Mouse (Mus musculus) intestine, postnatal 0 days (tissue): Measurements from ENCODE around the gene Unc79. TPM values are rescaled to one million over a fixed set of nuclear protein-coding genes. Genes with fewer than 3 reads are reported as not detected.
A peak's percentile ranks its signal among the peaks of the same experiment; 100 is the strongest.

Experiments used
- ATAC-seq: fragments of 200-750 bp; cut with Nextera tagmentation; 2 replicates; pipeline ENCODE4 v1.8.0; 2017; ENCODE audit warnings: mild to moderate bottlenecking, moderate TSS enrichment, moderate library complexity
- H3K27ac ChIP-seq: fragments of 300-500 bp; sonication (generic); 2 replicates; pipeline ENCODE4 v1.5.1; 2014; ENCODE audit warnings: mild to moderate bottlenecking, low read depth, low read length, moderate library complexity
- H3K27me3 ChIP-seq: fragments of 300-500 bp; sonication (generic); replicated peaks from 2 replicates; pipeline ENCODE4 v1.6.1; 2014; ENCODE audit warnings: low read length, mixed read lengths; ENCODE audit not compliant: control insufficient read depth, insufficient read depth
- H3K36me3 ChIP-seq: fragments of 300-500 bp; sonication (generic); 2 replicates; pipeline ENCODE4 v1.6.1; 2014; ENCODE audit warnings: mild to moderate bottlenecking, moderate library complexity; ENCODE audit not compliant: control insufficient read depth, insufficient read depth
- H3K4me1 ChIP-seq: fragments of 300-500 bp; sonication (generic); replicated peaks from 2 replicates; pipeline ENCODE4 v1.6.1; 2014; ENCODE audit warnings: antibody characterized with exemption, low read length, mixed read lengths; ENCODE audit not compliant: control insufficient read depth, insufficient read depth
- H3K4me2 ChIP-seq: fragments of 300-500 bp; sonication (generic); replicated peaks from 2 replicates; pipeline ENCODE4 v1.6.1; 2014; ENCODE audit warnings: low read depth, mild to moderate bottlenecking, moderate library complexity
- H3K4me3 ChIP-seq: fragments of 300-500 bp; sonication (generic); 2 replicates; pipeline ENCODE4 v1.5.1; 2014; ENCODE audit warnings: low read depth, low read length
- H3K9ac ChIP-seq: fragments of 300-500 bp; sonication (generic); 2 replicates; pipeline ENCODE4 v1.6.1; 2014; ENCODE audit warnings: mild to moderate bottlenecking, low read depth, low read length
- H3K9me3 ChIP-seq: fragments of 300-500 bp; sonication (generic); 2 replicates; pipeline ENCODE4 v1.6.1; 2016; ENCODE audit warnings: mixed run types; ENCODE audit not compliant: control insufficient read depth
- CTCF ChIP-seq: sonication (generic); IDR thresholded peaks from 2 replicates; pipeline ENCODE4 v1.5.1; 2016; ENCODE audit warnings: low read depth, mild to moderate bottlenecking, control low read depth, antibody characterized with exemption, moderate library complexity
- WGBS: fragments of 180-500 bp; shearing (Covaris S2); extraction: QIAGEN DNeasy Blood & Tissue Kit; methylation state at CpG from one replicate; pipeline ENCODE4 v1.1.7; 2014; 5-methylcytosine and 5-hydroxymethylcytosine counted together
- polyA plus RNA-seq: library from polyadenylated mRNA; unstranded; fragments of >200 nt; fragmentation: Nextera tagmentation; extraction: Ambion mirVana; gene quantifications from 2 replicates; pipeline ENCODE4 v1.2.1, GENCODE M21; 2015

Unc79 gene
- polyA plus RNA-seq, 1 experiment from 2014 or later, result 0.10 TPM

GRCm38 (mm10) chr12:103189771-103190170, 241.1 kb downstream of the Unc79 start:
- Histone ChIP-seq H3K36me3 (no peaks in the 10 kb centered on the region), H3K27ac (no peak overlapping the region), H3K4me3 (no peak overlapping the region), H3K4me1 (no peaks in the 10 kb centered on the region), H3K9me3 (no peaks in the 10 kb centered on the region), H3K27me3 (no peaks in the 10 kb centered on the region), H3K9ac (no peak overlapping the region), H3K4me2 (no peak overlapping the region)
- 75% methylated on average over 12 of the region's 12 CpGs for WGBS
- ATAC-seq, result no peak
- TF ChIP-seq CTCF, result no peak

GRCm38 (mm10) chr12:103192996-103193395, 244.3 kb downstream of the Unc79 start:
- no peak for ATAC-seq
- Histone ChIP-seq H3K9ac (no peak overlapping the region), H3K4me3 (no peak overlapping the region)

GRCm38 (mm10) chr12:103202592-103203544, 254.2 kb downstream of the Unc79 start:
- Histone ChIP-seq H3K4me2 (no peak overlapping the region), H3K27ac (no peak overlapping the region), H3K27me3 (no peaks in the 10 kb centered on the region), H3K9ac (no peak overlapping the region), H3K4me1 (no peaks in the 10 kb centered on the region), H3K9me3 (no peaks in the 10 kb centered on the region), H3K4me3 (no peak overlapping the region), H3K36me3 (no peaks in the 10 kb centered on the region)
- no peak for TF ChIP-seq CTCF
- 37% methylated on average over 11 of the region's 11 CpGs for WGBS
- 0 out of 2 replicates have a peak, but pooled peaks have one; percentile 6 for ATAC-seq

More at GRCm38 (mm10) chr12:103192996-103193395, 244.3 kb downstream of the Unc79 start:
- 60% methylated on average over 5 of the region's 5 CpGs for WGBS
- Histone ChIP-seq H3K4me1 (no peaks in the 10 kb centered on the region), H3K36me3 (no peaks in the 10 kb centered on the region), H3K9me3 (no peaks in the 10 kb centered on the region), H3K27me3 (no peaks in the 10 kb centered on the region), H3K27ac (no peak overlapping the region), H3K4me2 (no peak overlapping the region)
- TF ChIP-seq CTCF, result no peak

GRCm38 (mm10) chr12:103205561-103205960, 256.9 kb downstream of the Unc79 start:
- H3K4me3 ChIP-seq, result no peak overlapping the region
- no peak overlapping the region for H3K27ac ChIP-seq
- H3K36me3 ChIP-seq, result no peaks in the 10 kb centered on the region
- H3K4me2 ChIP-seq, result no peak overlapping the region
- no peaks in the 10 kb centered on the region for H3K27me3 ChIP-seq
- no peaks in the 10 kb centered on the region for H3K4me1 ChIP-seq
- 67% methylated on average over 7 of the region's 7 CpGs for WGBS
- no peak for ATAC-seq
- TF ChIP-seq CTCF, result no peak
- H3K9me3 ChIP-seq, result no peaks in the 10 kb centered on the region
- H3K9ac ChIP-seq, result no peak overlapping the region

GRCm38 (mm10) chr12:103209581-103209980, 260.9 kb downstream of the Unc79 start:
- ATAC-seq, result no peak
- Histone ChIP-seq H3K27me3 (no peaks in the 10 kb centered on the region), H3K4me2 (no peak overlapping the region), H3K4me3 (no peak overlapping the region), H3K9ac (no peak overlapping the region), H3K9me3 (no peaks in the 10 kb centered on the region), H3K27ac (no peak overlapping the region), H3K36me3 (no peaks in the 10 kb centered on the region), H3K4me1 (no peaks in the 10 kb centered on the region)
- WGBS, result 84% methylated on average over 7 of the region's 7 CpGs
- TF ChIP-seq CTCF, result no peak

GRCm38 (mm10) chr12:103211078-103211477, 262.4 kb downstream of the Unc79 start:
- Histone ChIP-seq H3K9me3 (no peaks in the 10 kb centered on the region), H3K36me3 (no peaks in the 10 kb centered on the region), H3K9ac (no peak overlapping the region), H3K4me2 (no peak overlapping the region), H3K4me3 (no peak overlapping the region), H3K4me1 (no peaks in the 10 kb centered on the region), H3K27ac (no peak overlapping the region), H3K27me3 (no peaks in the 10 kb centered on the region)
- WGBS, result 73% methylated on average over 5 of the region's 5 CpGs
- TF ChIP-seq CTCF, result no peak
- ATAC-seq, result no peak
